Mouse (Mus musculus) CH12.LX (cell line): ENCODE measurements at regions not wholly inside any gene's neighbourhood (a gene's known extent, or its start where the extent isn't known, plus 50 kb on each side); places are given as distances from the start of the nearest gene placed in this dataset.

Experiments
- DNase-seq: peaks from one replicate; pipeline ENCODE4 v3.0.0-alpha.2; 2013; ENCODE audit errors: extremely low read depth
- H3K27ac ChIP-seq: 2 replicates; pipeline ENCODE4 v1.5.1; 2012; ENCODE audit warnings: low read depth, mild to moderate bottlenecking, control low read depth, moderate library complexity; ENCODE audit not compliant: insufficient read depth
- H3K27me3 ChIP-seq: replicated peaks from 2 replicates; pipeline ENCODE3; 2012; ENCODE audit warnings: inconsistent platforms
- H3K36me3 ChIP-seq, 2 experiments: replicated peaks in 1 of 2; 2 replicates each; pipeline versions ENCODE3 to v1.6.1; 2012; ENCODE audit warnings: inconsistent platforms in 1 of 2, low read length in 1 of 2, mild to moderate bottlenecking in 1 of 2, mixed read lengths in 1 of 2, moderate library complexity in 1 of 2; ENCODE audit not compliant: control insufficient read depth in 1 of 2, insufficient read depth in 1 of 2
- H3K4me1 ChIP-seq, 2 experiments: 2 replicates each; pipeline ENCODE4 v1.6.1; 2012; ENCODE audit warnings: inconsistent platforms in 1 of 2, moderate library complexity in 1 of 2; ENCODE audit not compliant: insufficient read depth in 2 of 2, control insufficient read depth in 1 of 2
- H3K4me2 ChIP-seq: 2 replicates; pipeline ENCODE4 v1.6.1; 2012; ENCODE audit warnings: low read depth, mild to moderate bottlenecking, control low read depth; ENCODE audit not compliant: poor library complexity, insufficient read depth, severe bottlenecking
- H3K4me3 ChIP-seq, 3 experiments: fragments of 150-350 bp in 1 of 3; sonication (generic) in 1 of 3; replicated peaks in 1 of 3; 2 replicates each; pipeline versions ENCODE3 to v1.5.1; 2011 to 2012; ENCODE audit warnings: low read depth in 2 of 3, low read length in 2 of 3, mild to moderate bottlenecking in 2 of 3, moderate library complexity in 2 of 3, control low read depth in 1 of 3, improper control_type of control experiment in 1 of 3, inconsistent platforms in 1 of 3, mixed read lengths in 1 of 3; ENCODE audit not compliant: poor library complexity in 1 of 3
- H3K79me2 ChIP-seq: replicated peaks from 2 replicates; pipeline ENCODE4 v1.6.1; 2012; ENCODE audit warnings: mild to moderate bottlenecking, moderate library complexity; ENCODE audit not compliant: control insufficient read depth, poor library complexity, insufficient read depth, severe bottlenecking; ENCODE audit errors: extremely low read depth
- H3K9ac ChIP-seq: 2 replicates; pipeline ENCODE4 v1.6.1; 2012; ENCODE audit warnings: low read depth, mild to moderate bottlenecking, control low read depth, moderate library complexity; ENCODE audit not compliant: insufficient read depth
- H3K9me3 ChIP-seq: replicated peaks from 2 replicates; pipeline ENCODE3; 2012; ENCODE audit warnings: low read length, inconsistent platforms, mixed read lengths
- BHLHE40 ChIP-seq: IDR thresholded peaks from 2 replicates; pipeline ENCODE4 v1.6.1; 2011; ENCODE audit warnings: mild to moderate bottlenecking, low read depth, low read length, improper control_type of control experiment
- CTCF ChIP-seq, 2 experiments: IDR thresholded peaks in 1 of 2; conservative IDR thresholded peaks in 1 of 2; 2 replicates each; pipeline ENCODE4 v1.5.1; 2011 to 2012; ENCODE audit warnings: low read depth in 2 of 2, low read length in 2 of 2, improper control_type of control experiment in 1 of 2, inconsistent platforms in 1 of 2, mild to moderate bottlenecking in 1 of 2, moderate library complexity in 1 of 2
- ETS1 ChIP-seq: conservative IDR thresholded peaks from 2 replicates; pipeline ENCODE4 v1.6.1; 2012; ENCODE audit warnings: low read depth, mild to moderate bottlenecking, inconsistent platforms, low read length, improper control_type of control experiment, moderate library complexity
- GABPA ChIP-seq: IDR thresholded peaks from 2 replicates; pipeline ENCODE4 v1.6.1; 2012; ENCODE audit warnings: low read depth, low read length, improper control_type of control experiment, inconsistent platforms; ENCODE audit not compliant: insufficient replicate concordance
- JUN ChIP-seq: IDR thresholded peaks from 2 replicates; pipeline ENCODE4 v1.6.1; 2011; ENCODE audit warnings: low read depth, mild to moderate bottlenecking, low read length, improper control_type of control experiment, moderate library complexity; ENCODE audit not compliant: insufficient read depth
- KAT2A ChIP-seq: IDR thresholded peaks from 2 replicates; pipeline ENCODE4 v1.6.1; 2012; ENCODE audit warnings: low read length, improper control_type of control experiment, inconsistent platforms; ENCODE audit not compliant: insufficient replicate concordance
- MAZ ChIP-seq: IDR thresholded peaks from 2 replicates; pipeline ENCODE4 v1.6.1; 2012; ENCODE audit warnings: low read depth, mild to moderate bottlenecking, inconsistent platforms, low read length, improper control_type of control experiment, moderate library complexity
- MEF2A ChIP-seq: IDR thresholded peaks from 2 replicates; pipeline ENCODE4 v1.6.1; 2014; ENCODE audit warnings: low read depth, mild to moderate bottlenecking, inconsistent platforms, low read length, improper control_type of control experiment, borderline replicate concordance
- MXI1 ChIP-seq: IDR thresholded peaks from 2 replicates; pipeline ENCODE4 v1.6.1; 2011; ENCODE audit warnings: mild to moderate bottlenecking, low read depth, low read length, improper control_type of control experiment
- MYC ChIP-seq: IDR thresholded peaks from 2 replicates; pipeline ENCODE4 v1.6.1; 2011; ENCODE audit warnings: low read depth, mild to moderate bottlenecking, improper control_type of control experiment, low read length
- SIN3A ChIP-seq: IDR thresholded peaks from 2 replicates; pipeline ENCODE4 v1.6.1; 2012; ENCODE audit warnings: low read length, improper control_type of control experiment, inconsistent platforms
- TCF12 ChIP-seq: IDR thresholded peaks from 2 replicates; pipeline ENCODE4 v1.6.1; 2014; ENCODE audit warnings: low read depth, mild to moderate bottlenecking, inconsistent platforms, low read length, improper control_type of control experiment
- UBTF ChIP-seq: IDR thresholded peaks from 2 replicates; pipeline ENCODE4 v1.6.1; 2012; ENCODE audit warnings: low read depth, mild to moderate bottlenecking, inconsistent platforms, low read length, improper control_type of control experiment, moderate library complexity
- USF2 ChIP-seq: conservative IDR thresholded peaks from 2 replicates; pipeline ENCODE4 v1.6.1; 2011; ENCODE audit warnings: low read depth, low read length, improper control_type of control experiment
- ZC3H11A ChIP-seq: IDR thresholded peaks from 2 replicates; pipeline ENCODE4 v1.6.1; 2012; ENCODE audit warnings: low read depth, mild to moderate bottlenecking, inconsistent platforms, low read length, improper control_type of control experiment
- ZMIZ1 ChIP-seq: IDR thresholded peaks from 2 replicates; pipeline ENCODE4 v1.6.1; 2012; ENCODE audit warnings: low read depth, mild to moderate bottlenecking, inconsistent platforms, low read length, improper control_type of control experiment
- ZNF384 ChIP-seq: IDR thresholded peaks from 2 replicates; pipeline ENCODE4 v1.6.1; 2012; ENCODE audit warnings: low read depth, low read length, improper control_type of control experiment, inconsistent platforms
- dilution Hi-C: fragments of 300-500 bp; cut with MboI; formaldehyde crosslinking; loops from 2 replicates; pipeline ENCODE4 v1.14.3; 2020; ENCODE audit warnings: low sequenced_read_pairs; ENCODE audit not compliant: extremely low pct_unique_long_range_greater_than_20kb, extremely low pct_ligation_motif_present
- in situ Hi-C: fragments of 300-500 bp; cut with MboI; formaldehyde crosslinking; loops from 3 replicates; pipeline ENCODE4 v1.14.3; 2019; ENCODE audit warnings: low sequenced_read_pairs, low pct_ligation_motif_present, low pct_unique_long_range_greater_than_20kb, mixed read lengths

GRCm38 (mm10) chr15:88544216-88544615 lies 55.9 kb upstream of the Zdhhc25 start:
- DNase-seq, result no peak
- H3K4me2 ChIP-seq, result no peak overlapping the region
- H3K27ac ChIP-seq, result no peak overlapping the region
- no peak overlapping the region for H3K9ac ChIP-seq
- peaks cover 22% of the 10 kb centered on the region for H3K27me3 ChIP-seq
- TF ChIP-seq MAZ (no peak), ZNF384 (no peak), ETS1 (no peak), TCF12 (no peak), ZMIZ1 (no peak), JUN (no peak), CTCF (conservative IDR thresholded peaks at IDR 0.05 in 1 of 2, IDR thresholded peaks at IDR 0.05 in 1 of 2; ENCODE audit: low read depth in 2 of 2, low read length in 2 of 2) (no peak), SIN3A (no peak), GABPA (no peak), UBTF (no peak), ZC3H11A (no peak)
- no peaks in the 10 kb centered on the region for H3K9me3 ChIP-seq
- H3K4me1 ChIP-seq, result peaks cover 0 to 2% of the 10 kb centered on the region in 2 experiments; a peak in 1 of 4 replicates
- H3K79me2 ChIP-seq, result no peaks in the 10 kb centered on the region
- in situ Hi-C loops (loop anchor here (25.0 kb wide), 1 partner anchor 232 kb away; no protein-coding TSS in a partner anchor), dilution Hi-C loops (no loop called here)
- H3K4me3 ChIP-seq, result no peak overlapping the region
- no peaks in the 10 kb centered on the region for H3K36me3 ChIP-seq

- no peak overlapping the region for H3K4me3 ChIP-seq
- no peaks in the 10 kb centered on the region for H3K36me3 ChIP-seq
- H3K4me1 ChIP-seq, result no peaks in the 10 kb centered on the region
- in situ Hi-C loops, result loop anchor here (25.0 kb wide), 1 partner anchor 236 kb away; no protein-coding TSS in a partner anchor
- no peaks in the 10 kb centered on the region for H3K9me3 ChIP-seq
- H3K79me2 ChIP-seq, result no peaks in the 10 kb centered on the region
- no peak overlapping the region for H3K9ac ChIP-seq
- dilution Hi-C loops, result no loop called here
- no peak overlapping the region for H3K27ac ChIP-seq
- no peak overlapping the region for H3K4me2 ChIP-seq
- no peak for DNase-seq
- TF ChIP-seq MYC (no peak), BHLHE40 (no peak), GABPA (no peak), MXI1 (no peak), KAT2A (no peak), ETS1 (no peak), USF2 (no peak), MEF2A (no peak)
- H3K27me3 ChIP-seq, result peaks cover 37% of the 10 kb centered on the region
Measured at GRCm38 (mm10) chr15:88548261-88548660, 51.8 kb upstream of the Zdhhc25 start.
